Mouse (Mus musculus): ENCODE data around the gene Col27a1.

DNA sequence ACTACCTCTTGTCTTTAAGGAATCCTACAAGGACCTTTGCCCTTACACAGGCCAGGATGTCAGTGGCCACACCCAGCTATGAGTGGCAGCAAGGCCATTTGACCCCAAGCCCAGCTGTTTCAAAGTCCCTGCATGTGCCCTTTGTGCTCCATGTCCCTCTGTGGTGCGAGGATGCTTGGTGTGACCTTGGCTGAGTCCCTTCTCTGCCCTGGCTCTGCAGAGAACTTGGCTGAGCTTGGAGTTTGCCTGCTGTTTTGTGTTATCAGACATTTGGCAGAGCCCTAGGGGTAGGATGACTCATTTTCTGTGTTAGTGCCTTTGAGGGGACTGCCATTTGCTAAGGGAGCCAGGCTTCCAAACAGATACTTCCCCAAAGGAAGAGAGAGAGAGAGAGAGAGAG lies 17.3 kb downstream of the Col27a1 start:
- no peak for TF ChIP-seq REST (IDR thresholded peaks at IDR 0.05; ENCODE audit: insufficient read depth, insufficient read length)
- no peak for TF ChIP-seq CEBPB (IDR thresholded peaks at IDR 0.05; ENCODE audit: insufficient read depth, poor library complexity, severe bottlenecking)
- TF ChIP-seq POLR2A (IDR thresholded peaks at IDR 0.05; ENCODE audit: insufficient read length, low read depth): no peak
- TF ChIP-seq USF1 (IDR thresholded peaks at IDR 0.05; ENCODE audit: low read depth): no peak
- no peak for TF ChIP-seq E2F4 (IDR thresholded peaks at IDR 0.05; ENCODE audit: insufficient read depth)
- no peak for TF ChIP-seq TCF12 (IDR thresholded peaks at IDR 0.05; ENCODE audit: insufficient read depth, poor library complexity, severe bottlenecking)
- no peak for TF ChIP-seq POLR2AphosphoS2 (IDR thresholded peaks at IDR 0.05; ENCODE audit: insufficient read length, low read depth)
- no peak for TF ChIP-seq SRF (IDR thresholded peaks at IDR 0.05; ENCODE audit: control insufficient read depth, insufficient read length, low read depth)
- no peak for TF ChIP-seq MYOD1 (IDR thresholded peaks at IDR 0.05; ENCODE audit: control insufficient read depth in 1 of 3, insufficient read length in 2 of 3, low read depth in 2 of 3)
- TF ChIP-seq MYOG (IDR thresholded peaks at IDR 0.05; ENCODE audit: control insufficient read depth in 1 of 3, insufficient read depth in 1 of 3, insufficient read length in 2 of 3, low read depth in 2 of 3): no peak
